Mouse (Mus musculus) adrenal gland, adult 8-10 months (tissue): ENCODE measurements around the gene Hsdl2. TPM values are rescaled to one million over a fixed set of nuclear protein-coding genes. Genes with fewer than 3 reads are reported as not detected.
A peak's percentile ranks its signal among the peaks of the same experiment; 100 is the strongest.
"Not testable (repeated sequence)": the region's sequence is repeated elsewhere in the genome, so short reads cannot be mapped to it uniquely, and the experiment has no call there.

ENCODE experiments used
- DNase-seq: peaks from one replicate; pipeline ENCODE4 v3.0.0; 2022
- total RNA-seq, 4 experiments: library from RNA; stranded (reverse); gene quantifications; 2 replicates each; pipeline ENCODE4 v1.2.4; 2022

Gene Hsdl2
- total RNA-seq, 4 experiments from 2014 or later: 63.8 to 85.7 (median 71.5) TPM

DNA sequence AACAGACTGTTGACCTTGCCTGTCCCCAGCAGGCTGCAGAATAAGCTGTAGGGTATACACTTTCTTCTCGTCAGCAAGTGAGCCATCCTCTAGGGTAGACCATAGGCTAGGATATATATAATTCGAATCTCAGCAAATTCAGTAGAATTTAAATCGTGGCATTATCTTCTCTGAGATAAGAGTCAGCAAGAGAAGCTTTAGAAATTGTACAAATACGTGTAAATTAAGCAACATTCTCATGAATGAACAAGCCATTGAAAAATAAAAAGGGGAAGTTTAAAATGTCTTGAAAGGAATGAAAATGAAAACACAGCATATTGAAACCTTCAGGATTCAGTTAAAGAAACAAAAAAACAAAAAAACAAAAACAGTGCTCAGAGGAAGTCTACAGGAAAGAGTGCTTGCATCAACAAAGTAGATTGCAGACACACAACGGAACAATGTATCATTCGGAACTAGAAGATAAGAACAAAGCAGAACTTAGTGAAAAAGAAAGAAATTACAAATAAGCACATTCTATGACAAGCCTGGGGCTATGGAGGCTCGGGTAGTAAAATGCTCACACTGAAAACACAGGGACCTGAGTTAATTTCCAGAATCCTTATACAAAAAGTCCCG lies 15.7 kb upstream of the Hsdl2 start:
- no peak for DNase-seq

- no peak for DNase-seq
These were observed 13.6 kb upstream of the Hsdl2 start for GRCm38 (mm10) chr4:59567576-59568260.

DNA sequence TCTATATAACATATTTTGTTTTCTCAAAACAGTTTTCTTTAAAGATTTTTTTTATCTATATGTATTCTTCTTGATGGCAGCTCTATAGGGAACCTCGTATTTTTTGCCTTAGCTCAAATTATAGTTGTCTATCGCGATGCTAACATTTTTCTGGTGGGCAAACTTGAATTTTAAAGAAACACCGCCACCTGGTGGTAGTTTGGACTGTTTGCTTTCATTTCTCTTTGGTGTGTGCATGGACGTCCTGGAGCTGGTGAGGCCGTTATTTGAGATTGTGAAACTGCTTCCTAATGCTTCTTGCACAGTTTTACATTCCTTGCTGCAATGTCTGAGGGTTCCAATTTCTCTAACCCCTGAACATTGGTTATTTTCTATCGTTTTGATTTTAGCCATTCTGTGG lies 11.8 kb upstream of the Hsdl2 start:
- peak; percentile 61 for DNase-seq

- DNase-seq: not testable (repeated sequence)
These were observed 10.8 kb upstream of the Hsdl2 start for GRCm38 (mm10) chr4:59570519-59570918.

- DNase-seq: no peak
These were observed 8.7 kb upstream of the Hsdl2 start for GRCm38 (mm10) chr4:59572521-59573118.

DNA sequence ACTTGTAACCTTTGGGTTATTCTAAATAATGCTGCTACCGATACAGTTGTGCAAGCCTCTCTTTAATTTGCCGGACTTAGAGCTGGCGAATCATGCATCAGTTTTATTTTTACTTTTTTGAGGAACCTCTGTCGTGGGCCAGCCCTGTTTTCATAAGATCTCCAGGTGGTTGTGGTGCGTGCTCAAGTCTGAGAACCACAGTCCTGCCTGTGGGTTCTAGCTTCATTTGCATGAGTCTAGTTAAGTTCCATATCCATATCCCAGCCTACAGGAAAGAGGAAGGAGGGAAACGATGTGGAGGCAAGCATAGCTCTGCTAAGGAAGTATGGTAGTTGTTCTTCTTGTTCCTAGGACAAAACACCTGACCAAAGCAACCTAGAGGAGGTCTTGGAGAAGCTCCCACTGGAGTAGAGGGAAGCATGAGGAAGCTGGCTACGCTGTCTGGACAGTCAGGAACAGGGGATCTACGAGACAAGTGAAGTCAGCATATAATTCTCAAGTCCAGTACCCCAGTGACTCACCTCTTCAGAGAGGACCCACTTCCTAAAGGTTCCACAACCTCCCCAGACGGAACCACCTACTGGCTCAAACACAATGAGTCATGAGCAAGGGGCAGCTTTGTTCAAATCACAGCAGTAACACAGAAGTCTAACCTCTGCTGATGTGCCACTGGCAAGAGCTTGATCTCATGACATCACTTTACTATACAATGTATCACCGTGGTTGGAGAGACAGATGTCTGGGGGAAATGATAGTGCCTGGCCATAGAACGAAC lies 6.0 kb upstream of the Hsdl2 start:
- no peak for DNase-seq

DNA sequence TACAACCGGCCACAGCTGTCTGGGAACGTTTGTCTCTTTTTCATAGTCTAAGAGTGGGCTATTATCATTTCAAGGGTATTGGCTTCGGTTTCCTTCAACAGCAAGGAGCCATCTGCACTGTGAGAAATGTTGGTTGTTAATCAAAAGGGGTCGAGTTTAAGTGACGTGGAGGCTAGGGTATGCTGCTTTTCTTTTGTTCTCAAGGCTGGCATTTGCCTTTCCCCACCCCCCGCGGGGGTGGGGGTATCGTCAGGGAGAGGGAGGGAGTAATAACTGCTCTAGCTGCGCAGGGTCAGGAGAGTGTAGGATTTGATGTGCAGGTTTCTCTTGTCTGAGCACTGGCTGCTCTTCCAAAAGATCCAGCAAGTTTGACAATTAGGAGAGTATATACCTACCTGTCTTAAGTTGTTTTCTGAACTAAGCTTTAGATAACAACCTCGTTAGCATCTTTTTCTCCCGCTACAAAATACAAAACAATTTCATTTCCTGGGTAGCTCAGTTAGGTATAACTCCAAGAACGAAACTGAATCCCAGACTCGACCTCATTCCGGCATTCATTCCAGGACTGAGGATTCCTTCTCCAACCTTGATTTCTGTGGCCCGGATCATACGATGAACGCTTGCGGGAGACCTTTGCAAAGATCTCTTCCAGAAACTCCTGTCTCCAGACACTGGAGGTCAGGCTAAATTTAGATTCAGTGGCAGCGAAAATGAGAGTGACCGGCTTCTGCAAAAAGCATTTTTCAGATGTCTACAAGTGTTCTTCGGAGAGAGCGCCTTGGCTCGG lies 675 bp upstream of the Hsdl2 start:
- DNase-seq: peak; percentile 47

- DNase-seq: no peak
These were observed 823 bp downstream of the Hsdl2 start for GRCm38 (mm10) chr4:59582186-59582585.

- DNase-seq: no peak
These were observed 3.7 kb downstream of the Hsdl2 start for GRCm38 (mm10) chr4:59585097-59585496.

DNA sequence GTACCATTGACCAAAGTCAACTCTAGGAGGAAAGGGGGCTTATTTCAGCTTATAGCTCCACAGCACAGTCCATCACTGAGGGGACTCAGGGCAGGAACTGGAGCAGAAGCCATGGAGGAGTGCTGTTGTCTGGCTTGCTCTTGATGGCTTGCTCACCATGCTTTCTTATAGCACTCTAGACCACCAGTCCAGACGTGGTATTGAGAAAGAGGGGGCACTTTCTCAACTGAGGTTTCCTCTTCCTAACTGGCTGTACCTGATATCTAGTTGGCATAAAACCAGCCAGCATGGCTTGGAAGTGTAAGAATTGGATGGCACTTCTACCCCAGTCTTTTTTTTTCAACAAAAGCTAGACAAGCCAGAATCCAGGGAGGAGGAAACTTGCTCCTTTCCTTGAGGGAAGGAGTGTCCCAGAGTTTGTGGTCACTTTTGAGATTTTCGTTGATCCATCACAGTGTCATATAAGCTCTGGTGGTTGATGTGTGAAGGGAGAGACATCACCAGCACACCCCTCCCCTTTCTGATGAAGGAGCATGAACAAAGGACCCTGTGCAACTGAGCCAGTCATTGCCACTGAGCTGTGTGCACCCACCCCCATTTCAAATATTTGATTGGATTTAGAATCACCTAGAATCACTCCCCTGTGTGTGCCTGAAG lies 6.0 kb downstream of the Hsdl2 start:
- DNase-seq: no peak

- no peak for DNase-seq
These were observed 6.5 kb downstream of the Hsdl2 start for GRCm38 (mm10) chr4:59587872-59588226.

GRCm38 (mm10) chr4:59594614-59595013 lies 13.3 kb downstream of the Hsdl2 start:
- DNase-seq: no peak

DNA sequence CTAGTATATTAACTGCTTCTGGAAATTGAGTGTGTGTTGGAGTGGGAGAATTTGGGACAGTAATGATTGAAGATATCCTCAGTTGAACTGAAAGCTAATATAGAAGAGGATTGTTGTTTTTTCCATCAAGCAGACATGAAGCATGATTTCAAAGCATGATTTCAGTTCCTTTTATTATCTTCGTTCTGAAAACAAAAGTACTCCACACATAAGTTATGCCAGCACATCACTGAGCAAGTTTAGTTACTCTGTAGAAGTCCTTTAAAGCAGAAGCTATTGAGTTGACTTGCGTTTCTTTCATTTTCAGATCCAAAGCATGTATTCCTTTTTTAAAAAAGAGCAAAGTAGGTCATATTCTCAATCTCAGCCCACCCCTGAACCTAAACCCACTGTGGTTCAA lies 15.2 kb downstream of the Hsdl2 start:
- DNase-seq: no peak

- no peak for DNase-seq
These were observed 21.3 kb downstream of the Hsdl2 start for GRCm38 (mm10) chr4:59602704-59603103.

- no peak for DNase-seq
These were observed 23.5 kb downstream of the Hsdl2 start for GRCm38 (mm10) chr4:59604892-59605291.

- no peak for DNase-seq
These were observed 24.1 kb downstream of the Hsdl2 start for GRCm38 (mm10) chr4:59605501-59605900.

- no peak for DNase-seq
These were observed 29.0 kb downstream of the Hsdl2 start for GRCm38 (mm10) chr4:59610411-59610810.

DNA sequence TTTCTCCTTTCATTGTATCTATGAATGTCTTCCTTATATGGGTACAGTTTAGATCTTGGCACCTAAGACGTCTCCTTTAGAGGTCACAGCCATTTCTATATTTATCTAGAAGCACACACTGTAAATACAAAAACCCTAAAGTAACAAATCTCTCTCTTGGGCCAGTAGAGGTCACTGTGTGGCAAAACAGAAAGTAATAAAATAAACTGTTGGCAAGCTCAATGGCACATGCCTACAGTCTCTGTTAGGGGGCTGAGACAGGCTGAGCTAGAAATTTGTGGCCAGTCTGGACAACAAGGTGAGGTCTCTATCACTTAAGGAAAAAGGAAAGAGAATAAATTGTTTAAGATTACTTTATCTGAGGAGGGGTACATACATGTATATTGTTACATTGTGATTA lies 33.6 kb downstream of the Hsdl2 start:
- no peak for DNase-seq

DNA sequence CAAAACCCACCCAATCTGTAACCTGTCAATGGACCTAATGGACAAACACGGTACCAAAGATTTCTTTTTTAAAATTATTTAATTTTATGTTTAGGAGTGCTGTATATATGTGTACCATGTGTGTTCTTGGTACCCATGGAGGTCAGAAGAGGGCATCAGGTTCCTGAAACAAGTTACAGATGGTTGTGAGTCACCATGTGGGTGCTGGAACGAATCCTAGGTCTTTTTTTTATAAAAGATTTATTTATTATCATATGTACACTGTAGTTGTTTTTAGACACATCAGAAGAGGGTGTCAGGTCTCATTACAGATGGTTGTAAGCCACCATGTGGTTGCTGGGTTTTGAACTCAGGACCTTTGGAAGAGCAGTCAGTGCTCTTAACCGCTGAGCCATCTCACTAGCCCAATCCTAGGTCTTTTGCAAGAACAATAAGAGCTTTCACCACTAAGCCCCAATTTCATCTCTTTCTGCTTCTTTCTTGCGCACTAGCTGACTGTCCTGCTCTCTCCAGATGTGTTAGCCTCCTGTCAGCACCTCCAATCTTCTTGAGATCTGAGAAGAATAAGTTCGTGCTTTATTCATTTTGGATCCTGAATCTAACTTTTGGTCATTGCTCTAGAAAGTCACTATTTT lies 38.4 kb downstream of the Hsdl2 start:
- DNase-seq: no peak

- no peak for DNase-seq
These were observed 44.3 kb downstream of the Hsdl2 start for GRCm38 (mm10) chr4:59625676-59625997.
